In genomic region chr11:31398604-31399003, GRCm38 (mm10) we compare ENCODE assay signal across 31 mouse cellular contexts. TPM values are rescaled to one million over a fixed set of nuclear protein-coding genes. Genes with fewer than 3 reads are reported as not detected.
"Had no signal": no experiment of that assay in that cellular context is flagged by ENCODE, and none has a peak within 500 bp of the region (broad histone marks: within the 10 kb centered on the region; RNA-seq: fewer than 3 reads in every experiment).

No protein-coding gene starts in this region.

- H3K4me1 ChIP-seq: limb, embryonic 10.5 days; limb, embryonic 12.5 days; limb, embryonic 15.5 days; liver, embryonic 12.5 days; liver, embryonic 13.5 days; liver, embryonic 15.5 days; lung, embryonic 15.5 days; midbrain, embryonic 10.5 days; midbrain, embryonic 12.5 days; midbrain, embryonic 13.5 days; midbrain, embryonic 15.5 days; neural tube, embryonic 12.5 days had no signal

- H3K9ac ChIP-seq: limb, embryonic 12.5 days; limb, embryonic 13.5 days; limb, embryonic 15.5 days; liver, embryonic 12.5 days; liver, embryonic 13.5 days; liver, embryonic 14.5 days; liver, embryonic 15.5 days; liver, postnatal 0 days; lung, embryonic 14.5 days; lung, embryonic 15.5 days; midbrain, embryonic 12.5 days; midbrain, embryonic 13.5 days; midbrain, embryonic 15.5 days; neural tube, embryonic 12.5 days had no signal

- H3K27me3 ChIP-seq: limb, embryonic 12.5 days; limb, embryonic 13.5 days; limb, embryonic 15.5 days; liver, embryonic 12.5 days; liver, embryonic 13.5 days; liver, embryonic 15.5 days; lung, embryonic 15.5 days; megakaryocyte, embryonic 14.5 days; midbrain, embryonic 12.5 days; midbrain, embryonic 13.5 days; midbrain, embryonic 15.5 days; neural tube, embryonic 12.5 days had no signal

- H3K36me3 ChIP-seq: limb, embryonic 10.5 days; limb, embryonic 12.5 days; limb, embryonic 13.5 days; limb, embryonic 15.5 days; liver, embryonic 12.5 days; liver, embryonic 13.5 days; liver, embryonic 15.5 days; lung, embryonic 15.5 days; midbrain, embryonic 10.5 days; midbrain, embryonic 12.5 days; midbrain, embryonic 13.5 days; midbrain, embryonic 15.5 days; neural tube, embryonic 12.5 days had no signal

- DNase-seq: left cerebral cortex, postnatal 4 days; liver; liver, embryonic 13.5 days; liver, postnatal 0 days; lung, adult 18-20 months; lung, adult 2 months; lung, embryonic 14.5 days; lung, postnatal 10 days; lung, postnatal 14 days; lung, postnatal 36 days; lung, postnatal 4 days; midbrain, embryonic 14.5 days had no signal

- H3K4me2 ChIP-seq: limb, embryonic 12.5 days; limb, embryonic 13.5 days; limb, embryonic 15.5 days; liver, embryonic 11.5 days; liver, embryonic 12.5 days; liver, embryonic 13.5 days; liver, embryonic 15.5 days; lung, embryonic 14.5 days; lung, embryonic 15.5 days; midbrain, embryonic 11.5 days; midbrain, embryonic 12.5 days; midbrain, embryonic 13.5 days; midbrain, embryonic 15.5 days; neural tube, embryonic 12.5 days had no signal

- H3K9me3 ChIP-seq: limb, embryonic 10.5 days; limb, embryonic 12.5 days; limb, embryonic 13.5 days; limb, embryonic 15.5 days; liver, embryonic 12.5 days; liver, embryonic 13.5 days; liver, embryonic 15.5 days; lung, embryonic 15.5 days; midbrain, embryonic 10.5 days; midbrain, embryonic 12.5 days; midbrain, embryonic 13.5 days; midbrain, embryonic 15.5 days; neural tube, embryonic 12.5 days had no signal

- ATAC-seq: liver, embryonic 12.5 days; liver, postnatal 0 days; lung, postnatal 0 days; midbrain, embryonic 13.5 days; midbrain, embryonic 15.5 days; midbrain, embryonic 16.5 days had no signal

- H3K4me3 ChIP-seq: limb, embryonic 10.5 days; limb, embryonic 12.5 days; limb, embryonic 13.5 days; limb, embryonic 15.5 days; liver, embryonic 12.5 days; liver, embryonic 13.5 days; liver, embryonic 15.5 days; lung, embryonic 15.5 days; megakaryocyte, embryonic 14.5 days; midbrain, embryonic 10.5 days; midbrain, embryonic 12.5 days; midbrain, embryonic 13.5 days; midbrain, embryonic 15.5 days; neural tube, embryonic 12.5 days had no signal

- H3K27ac ChIP-seq: limb, embryonic 10.5 days; limb, embryonic 12.5 days; limb, embryonic 13.5 days; limb, embryonic 15.5 days; liver, embryonic 12.5 days; liver, embryonic 13.5 days; liver, embryonic 14.5 days; liver, embryonic 15.5 days; lung, embryonic 15.5 days; macrophage; midbrain, embryonic 10.5 days; midbrain, embryonic 12.5 days; midbrain, embryonic 13.5 days; midbrain, embryonic 15.5 days; neural tube, embryonic 12.5 days had no signal

RNA-seq across cellular contexts. Expression of gene Stc2, which starts 28.7 kb away (rescaled TPM):
- polyA plus RNA-seq: macrophage had no signal
